Mouse (Mus musculus): ENCODE data around the gene Miga1.

DNA sequence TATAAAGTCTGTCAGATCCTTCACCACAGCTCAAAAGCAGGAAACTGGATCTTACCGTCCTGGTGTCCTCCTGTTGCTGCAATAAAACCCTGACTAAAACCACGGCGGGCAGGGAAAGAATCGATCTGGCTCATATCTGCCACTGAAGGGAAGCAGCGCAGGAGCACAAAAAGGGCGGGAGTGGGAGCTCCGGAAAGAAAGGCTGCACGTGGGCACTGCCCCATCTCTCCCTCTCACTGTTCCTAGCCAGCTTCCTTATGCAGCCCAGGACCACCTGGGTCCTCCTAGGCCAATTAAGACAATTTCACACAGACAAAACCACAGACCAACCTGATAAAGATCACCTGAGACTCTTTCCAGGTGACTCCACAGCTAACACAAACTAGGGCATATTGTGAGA is 78.8 kb downstream of the Miga1 start:
- no peak for TF ChIP-seq CTCF (IDR thresholded peaks at IDR 0.05; ENCODE audit: low read depth, low read length)
- no peak for TF ChIP-seq POLR2A (IDR thresholded peaks at IDR 0.05; ENCODE audit: insufficient read depth, low read length)

Data from ES-Bruce4 (cell line).